Comparison of ENCODE assay signal across 7 mouse cellular contexts in the genomic region with DNA sequence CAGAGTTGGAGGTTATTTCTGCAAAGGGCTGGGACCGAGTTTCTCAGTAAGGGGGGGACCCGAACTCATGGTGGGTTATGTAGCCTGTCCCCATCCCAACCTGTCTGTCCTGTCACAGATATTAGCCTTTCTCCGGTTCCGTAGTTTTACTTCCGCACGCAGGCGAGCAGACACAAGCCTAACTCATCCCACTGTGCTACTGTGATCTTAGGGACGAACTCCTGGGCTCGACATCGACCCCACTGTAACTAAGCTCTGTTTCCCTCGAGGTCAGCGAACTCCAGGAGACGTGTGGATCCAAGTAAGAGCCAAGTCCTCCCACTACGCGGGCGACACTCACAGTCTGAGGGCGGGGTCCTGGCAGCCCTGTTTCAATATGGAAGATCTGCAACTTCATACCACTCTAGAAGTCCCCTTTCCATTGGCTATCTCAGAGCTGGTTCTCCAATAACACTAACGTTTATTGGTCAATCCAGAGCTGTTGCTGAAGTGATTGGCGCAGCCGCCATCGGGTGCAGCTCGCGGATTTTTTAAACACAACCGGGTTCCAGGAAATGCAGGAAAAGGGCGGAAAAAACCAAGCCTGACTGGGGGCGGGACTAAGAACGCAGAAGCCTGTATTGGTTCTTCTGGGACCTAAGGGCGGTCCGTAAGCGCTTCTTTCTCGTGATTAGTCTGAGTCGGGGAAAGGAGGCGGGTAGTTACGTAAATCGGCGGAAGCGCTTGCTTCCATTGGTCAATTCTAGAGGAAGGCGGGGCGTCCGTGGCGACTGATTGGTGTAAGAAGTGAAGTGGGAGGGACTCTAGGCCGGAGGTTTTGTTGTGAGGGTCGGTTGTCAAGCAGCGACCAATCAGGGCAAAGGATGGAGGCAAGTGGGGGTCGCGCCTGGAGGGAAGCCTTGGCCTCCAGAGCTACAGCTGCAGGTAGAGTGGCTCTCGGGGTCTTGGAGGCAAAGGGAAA. TPM values are rescaled to one million over a fixed set of nuclear protein-coding genes. Genes with fewer than 3 reads are reported as not detected.
DNase-seq lines count a peak whose midpoint lies in the region; ATAC-seq lines count a peak whose summit lies in the region.

Katnb1 (plus strand) TSS at position 806 of the 961 bp plus-strand sequence.

- intact Hi-C loops in left cerebral cortex, postnatal 36 days (cut with DNase I), result no loop called here

- H3K9ac ChIP-seq in intestine, embryonic 16.5 days (ENCODE audit: low read depth, low read length), result peak within 1 kb of the TSS; percentile 77
- peak within 1 kb of the TSS; percentile 82 for H3K9ac ChIP-seq in midbrain, embryonic 11.5 days (ENCODE audit: low read length)

- peak within 1 kb of the TSS; percentile 55 for H3K27ac ChIP-seq in intestine, embryonic 16.5 days (ENCODE audit: low read length)
- H3K27ac ChIP-seq in midbrain, embryonic 11.5 days (ENCODE audit: low read depth, low read length), result peak within 1 kb of the TSS; percentile 3; the same call in 1 of the 2 replicates

- H3K36me3 ChIP-seq in intestine, embryonic 16.5 days (ENCODE audit: control insufficient read depth, insufficient read depth, low read length), result no peaks in the 10 kb centered on the region
- 0 out of 2 replicates have a peak, but pooled peaks cover 5% of the 10 kb centered on the region for H3K36me3 ChIP-seq in midbrain, embryonic 11.5 days (ENCODE audit: control insufficient read depth, insufficient read depth, low read length)

- peak; percentile 99 for DNase-seq in adrenal gland, adult 8-10 months
- DNase-seq in embryo, embryonic 9.5 days (ENCODE audit: extremely low spot score), result peak; percentile 97
- DNase-seq in gastrocnemius, postnatal 4 days (ENCODE audit: low spot score in 2 of 2), result peak; percentile 88 to 96
- DNase-seq in left cerebral cortex, postnatal 36 days (ENCODE audit: low spot score in 2 of 2), result peak; percentile 97 to 98
- peak; percentile 99 for DNase-seq in midbrain, embryonic 11.5 days (ENCODE audit: low spot score, missing footprints)
- DNase-seq in skeletal muscle tissue, adult 2 months (ENCODE audit: low read depth, low spot score), result peak; percentile 100

- H3K9me3 ChIP-seq in intestine, embryonic 16.5 days (ENCODE audit: control insufficient read depth, low read length), result no peaks in the 10 kb centered on the region
- no peaks in the 10 kb centered on the region for H3K9me3 ChIP-seq in midbrain, embryonic 11.5 days (ENCODE audit: control insufficient read depth, low read length)

- H3K27me3 ChIP-seq in intestine, embryonic 16.5 days (replicated peaks; ENCODE audit: control insufficient read depth, insufficient read depth, low read length), result no peaks in the 10 kb centered on the region
- no peaks in the 10 kb centered on the region for H3K27me3 ChIP-seq in midbrain, embryonic 11.5 days (ENCODE audit: control insufficient read depth, insufficient read depth, low read length)

- under 1% methylated on average over 47 of the region's 47 CpGs for WGBS in intestine, embryonic 16.5 days
- WGBS in midbrain, embryonic 11.5 days, result under 1% methylated on average over 47 of the region's 47 CpGs

- H3K4me1 ChIP-seq in intestine, embryonic 16.5 days (ENCODE audit: control insufficient read depth, insufficient read depth, low read length), result peaks cover 14% of the 10 kb centered on the region
- peaks cover 12% of the 10 kb centered on the region for H3K4me1 ChIP-seq in midbrain, embryonic 11.5 days (ENCODE audit: control insufficient read depth, insufficient read depth, low read length)

- H3K4me3 ChIP-seq in intestine, embryonic 16.5 days (ENCODE audit: low read length), result peak within 1 kb of the TSS; percentile 74
- H3K4me3 ChIP-seq in midbrain, embryonic 11.5 days (ENCODE audit: low read depth, low read length), result peak within 1 kb of the TSS; percentile 56

- peak within 1 kb of the TSS; percentile 92 for H3K4me2 ChIP-seq in intestine, embryonic 16.5 days (ENCODE audit: low read depth, low read length)
- H3K4me2 ChIP-seq in midbrain, embryonic 11.5 days, result peak within 1 kb of the TSS; percentile 89

- peak; percentile 98 for ATAC-seq in intestine, embryonic 16.5 days
- peak; percentile 97 for ATAC-seq in midbrain, embryonic 11.5 days (ENCODE audit: low FRiP score)

RNA-seq across cellular contexts. Expression of gene Katnb1, which starts in this region (rescaled TPM):
- 10 to 100 TPM; 13.8 to 23.6 (median 16.1) TPM for total RNA-seq in adrenal gland, adult 8-10 months (2022)
- 10 to 100 TPM; 13.3 to 13.8 TPM for total RNA-seq in gastrocnemius, postnatal 4 days (2021)
- 16.7 and 17.8 TPM in 2 replicates for polyA plus RNA-seq in intestine, embryonic 16.5 days (2015; fragmentation: Nextera tagmentation; extraction: Ambion mirVana)
- 10 to 100 TPM; 42.0 to 46.7 TPM for total RNA-seq in left cerebral cortex, postnatal 36 days (2021)
- 27.8 and 30.9 TPM in 2 replicates for polyA plus RNA-seq in midbrain, embryonic 11.5 days (2014; fragmentation: Nextera tagmentation; extraction: Ambion mirVana)

Comparison
In these comparisons a context has a peak if more than half of its experiments do, and no peak if none do; other contexts are left out.
1. Peak in every context shown above with its lines: DNase-seq, ATAC-seq, H3K4me3 ChIP-seq and H3K27ac ChIP-seq.